Mouse (Mus musculus) embryonic fibroblast, embryonic 13.5 days (primary cell): ENCODE measurements at regions not wholly inside any gene's neighbourhood (a gene's known extent, or its start where the extent isn't known, plus 50 kb on each side); places are given as distances from the start of the nearest gene placed in this dataset.

Source experiments
- H3K27ac ChIP-seq: 2 replicates; pipeline ENCODE4 v1.5.1; 2012; ENCODE audit warnings: low read length, control low read depth, inconsistent platforms; ENCODE audit not compliant: insufficient read depth
- H3K4me1 ChIP-seq: 2 replicates; pipeline ENCODE4 v1.6.1; 2011; ENCODE audit warnings: low read length; ENCODE audit not compliant: control insufficient read depth, insufficient read depth
- H3K4me3 ChIP-seq: 2 replicates; pipeline ENCODE4 v1.5.1; 2011; ENCODE audit warnings: mild to moderate bottlenecking, control low read depth, low read length; ENCODE audit not compliant: insufficient read depth
- CTCF ChIP-seq: IDR thresholded peaks from 2 replicates; pipeline ENCODE4 v1.5.1; 2011; ENCODE audit warnings: mild to moderate bottlenecking, control low read depth, low read length, moderate library complexity, borderline replicate concordance; ENCODE audit not compliant: insufficient read depth
- POLR2A ChIP-seq: IDR thresholded peaks from 2 replicates; pipeline ENCODE4 v1.6.1; 2011; ENCODE audit warnings: low read depth, mild to moderate bottlenecking, control low read depth, low read length, moderate library complexity

DNA sequence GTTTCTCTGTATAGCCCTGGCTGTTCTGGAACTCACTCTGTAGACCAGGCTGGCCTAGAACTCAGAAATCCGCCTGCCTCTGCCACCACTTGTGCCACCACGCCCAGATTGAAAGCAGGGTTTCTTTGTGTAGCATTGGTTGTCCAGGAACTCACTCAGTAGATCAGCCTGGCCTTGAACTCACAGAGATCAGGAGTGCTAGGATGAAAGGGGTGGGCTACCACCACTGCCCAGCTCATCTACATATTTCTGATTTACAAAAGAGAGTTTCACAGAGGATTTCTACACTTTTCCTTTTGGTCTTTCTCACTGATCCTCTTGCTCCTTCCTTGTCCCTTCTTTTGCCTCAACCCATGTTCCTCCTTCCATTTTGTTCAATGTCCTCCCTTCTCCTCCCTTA, 53.1 kb upstream of the Lbx1 start:
- Histone ChIP-seq H3K4me1 (no peaks in the 10 kb centered on the region), H3K4me3 (no peak overlapping the region), H3K27ac (no peak overlapping the region)
- no peak for TF ChIP-seq POLR2A
- TF ChIP-seq CTCF = no peak

DNA sequence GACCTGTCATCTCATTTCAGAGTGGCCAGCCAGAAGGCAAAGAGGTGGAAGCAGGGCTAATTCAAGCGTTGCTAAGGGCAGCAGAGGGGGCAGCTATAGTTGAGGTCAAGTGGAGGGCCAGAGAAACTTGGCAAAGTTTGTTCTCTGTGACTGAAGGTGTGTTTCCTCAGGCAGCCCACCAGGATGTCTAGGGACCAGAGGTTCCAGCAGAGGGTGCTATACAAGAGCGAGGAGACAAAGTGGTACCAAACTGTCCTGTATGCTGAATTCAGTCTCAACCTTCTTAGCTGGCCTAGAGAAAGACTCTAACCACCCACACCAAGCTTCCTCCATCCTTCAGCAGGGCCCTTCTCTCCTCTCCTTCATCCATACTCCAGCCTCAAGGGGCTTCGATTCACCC, 62.2 kb upstream of the Lbx1 start:
- no peak overlapping the region for H3K4me3 ChIP-seq
- peaks cover 4% of the 10 kb centered on the region; the same call in 1 of the 2 replicates for H3K4me1 ChIP-seq
- TF ChIP-seq CTCF (peak; percentile 27; the same call in 1 of the 2 replicates), POLR2A (no peak)
- no peak overlapping the region for H3K27ac ChIP-seq

DNA sequence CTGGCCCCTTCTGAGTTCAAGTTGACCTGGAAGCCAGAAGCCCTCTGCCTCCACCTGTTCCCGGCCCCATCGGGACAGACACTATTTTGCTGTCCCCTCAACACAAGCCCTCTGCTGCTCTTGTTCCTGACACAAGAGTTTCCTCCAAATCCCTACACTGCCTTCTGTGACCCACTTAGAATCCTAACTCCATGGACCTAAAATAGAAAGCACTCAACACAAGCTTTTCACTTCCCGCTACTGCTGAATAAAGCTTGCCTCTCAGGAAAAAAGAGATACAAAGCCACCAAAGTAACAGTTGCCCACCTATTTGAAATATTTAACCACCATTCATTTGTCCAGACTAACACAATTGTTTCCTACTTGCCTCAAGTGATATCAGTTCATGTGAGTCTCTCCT, 63.7 kb upstream of the Lbx1 start:
- Histone ChIP-seq H3K4me3 (no peak overlapping the region), H3K4me1 (peaks cover 4% of the 10 kb centered on the region; the same call in 1 of the 2 replicates), H3K27ac (no peak overlapping the region)
- no peak for TF ChIP-seq CTCF

DNA sequence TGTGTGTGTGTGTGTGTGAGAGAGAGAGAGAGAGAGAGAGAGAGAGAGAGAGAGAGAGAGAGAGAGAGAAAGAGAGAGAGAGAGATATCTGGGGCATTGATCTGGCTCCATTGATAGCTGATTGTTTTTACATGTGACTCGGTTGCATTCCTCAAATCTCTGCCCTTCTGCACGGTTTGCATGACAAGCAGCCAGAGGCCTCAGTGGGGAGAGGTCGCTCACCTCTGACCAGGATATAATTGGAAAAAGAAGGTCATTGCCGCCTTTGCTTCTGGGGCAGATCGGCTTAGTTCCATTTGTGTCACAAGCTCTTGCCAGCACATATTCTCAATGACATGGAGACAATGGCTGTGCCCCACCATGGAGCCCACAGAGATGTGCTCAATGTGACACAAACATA, 63.8 kb upstream of the Btrc start:
- no peak overlapping the region for H3K4me3 ChIP-seq
- TF ChIP-seq CTCF (no peak), POLR2A (no peak)
- H3K27ac ChIP-seq = no peak overlapping the region
- peaks cover 4% of the 10 kb centered on the region; the same call in 1 of the 2 replicates for H3K4me1 ChIP-seq

DNA sequence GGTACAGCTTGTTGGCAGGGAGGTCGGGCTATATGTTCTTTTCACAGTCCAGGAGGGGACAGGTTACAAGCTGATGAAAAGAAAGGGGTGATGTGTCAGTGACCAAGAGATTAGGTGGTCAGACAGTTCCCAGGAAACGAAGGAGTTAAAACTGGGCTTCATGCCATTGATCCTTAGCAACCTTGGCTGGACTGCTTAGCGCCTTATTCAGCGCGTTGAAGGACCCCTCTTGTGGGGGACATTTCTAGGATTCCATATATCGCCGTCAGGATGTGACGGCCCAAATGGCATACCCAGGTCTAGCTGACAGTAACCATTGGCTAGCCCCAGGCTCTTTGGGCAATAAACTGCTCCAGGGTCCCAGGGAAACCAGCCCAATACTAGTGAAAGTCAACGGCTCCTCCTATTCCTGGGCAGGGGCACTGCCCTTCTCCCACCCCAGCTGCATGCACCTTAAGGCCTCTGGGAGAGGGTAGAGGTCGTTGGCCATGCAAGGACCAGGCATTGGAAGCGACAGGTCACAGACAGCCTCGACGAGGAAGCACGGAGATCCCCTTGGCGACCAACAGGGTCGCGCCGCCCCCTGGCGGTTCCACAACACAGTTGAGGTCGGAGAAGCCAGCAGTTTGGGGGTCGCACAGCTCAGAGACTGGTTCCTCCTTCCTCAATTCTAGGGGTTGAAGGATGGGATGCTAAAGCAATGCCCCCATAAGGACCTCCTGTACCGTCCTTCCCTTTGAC, 62.7 kb upstream of the Btrc start:
- Histone ChIP-seq H3K4me1 (peaks cover 4% of the 10 kb centered on the region; the same call in 1 of the 2 replicates), H3K27ac (no peak overlapping the region), H3K4me3 (peak overlapping the region; percentile 25)
- TF ChIP-seq POLR2A = no peak
- TF ChIP-seq CTCF = peak; percentile 57; the same call in 1 of the 2 replicates

DNA sequence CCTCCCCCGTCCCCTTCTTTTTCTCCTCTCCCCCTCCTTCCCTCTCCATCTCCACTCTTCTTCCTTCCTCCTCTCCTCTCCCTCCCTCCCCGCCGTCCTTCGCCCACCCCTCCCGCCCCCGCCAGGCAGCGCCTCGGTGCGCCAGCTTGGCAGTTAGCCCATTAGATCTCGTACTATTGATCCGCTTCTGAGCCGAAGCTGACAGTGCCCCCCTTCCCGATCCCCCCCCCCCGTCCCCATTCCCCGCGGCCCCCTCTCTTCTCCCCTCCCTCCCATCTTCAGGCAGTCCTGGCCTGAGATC, 62.2 kb upstream of the Btrc start:
- no peak overlapping the region for H3K27ac ChIP-seq
- TF ChIP-seq POLR2A (no peak), CTCF (no peak)
- peak overlapping the region; percentile 54 for H3K4me3 ChIP-seq
- H3K4me1 ChIP-seq = peaks cover 4% of the 10 kb centered on the region; the same call in 1 of the 2 replicates

DNA sequence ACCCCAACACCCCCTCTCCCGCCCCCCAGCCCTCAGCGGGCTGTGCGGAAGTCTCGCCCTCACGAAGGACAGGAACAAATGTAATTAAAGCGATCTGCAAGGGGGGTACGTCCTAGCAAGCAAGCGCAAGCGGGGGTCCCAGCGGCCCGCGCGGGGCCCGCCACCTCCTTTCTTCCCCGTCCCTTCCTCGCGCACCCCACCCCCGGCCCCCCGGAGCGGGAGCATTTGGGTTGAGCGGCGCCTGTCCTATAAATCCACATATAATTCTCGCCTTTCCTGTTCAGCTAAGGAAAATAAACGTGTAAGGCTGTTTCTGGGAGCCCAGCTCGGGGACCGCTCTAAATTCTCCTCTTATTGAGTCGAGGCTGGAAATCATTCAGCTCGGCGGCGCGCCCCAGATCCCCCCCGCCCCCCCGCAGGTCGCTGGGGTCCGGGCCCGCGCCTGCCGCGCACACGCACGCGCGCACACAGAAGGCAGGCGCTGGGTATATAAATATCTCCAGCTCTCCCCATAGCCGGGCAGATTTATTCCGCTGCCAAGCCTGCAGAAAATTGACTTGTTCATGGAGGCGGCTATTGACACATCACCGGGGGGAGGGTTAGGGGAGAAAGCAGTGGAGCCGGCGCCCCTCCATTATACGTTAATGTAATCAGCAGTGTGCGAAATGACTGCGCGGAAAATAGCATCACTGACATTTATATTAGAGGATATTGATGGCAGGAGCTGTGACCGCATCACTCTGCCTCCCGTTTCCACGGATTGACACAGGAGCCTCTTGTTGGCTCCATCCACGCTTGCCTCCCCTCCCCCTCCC, 61.6 kb upstream of the Btrc start:
- Histone ChIP-seq H3K4me1 (peaks cover 4% of the 10 kb centered on the region; the same call in 1 of the 2 replicates), H3K4me3 (peak overlapping the region; percentile 54), H3K27ac (no peak overlapping the region)
- TF ChIP-seq POLR2A (no peak), CTCF (no peak)

DNA sequence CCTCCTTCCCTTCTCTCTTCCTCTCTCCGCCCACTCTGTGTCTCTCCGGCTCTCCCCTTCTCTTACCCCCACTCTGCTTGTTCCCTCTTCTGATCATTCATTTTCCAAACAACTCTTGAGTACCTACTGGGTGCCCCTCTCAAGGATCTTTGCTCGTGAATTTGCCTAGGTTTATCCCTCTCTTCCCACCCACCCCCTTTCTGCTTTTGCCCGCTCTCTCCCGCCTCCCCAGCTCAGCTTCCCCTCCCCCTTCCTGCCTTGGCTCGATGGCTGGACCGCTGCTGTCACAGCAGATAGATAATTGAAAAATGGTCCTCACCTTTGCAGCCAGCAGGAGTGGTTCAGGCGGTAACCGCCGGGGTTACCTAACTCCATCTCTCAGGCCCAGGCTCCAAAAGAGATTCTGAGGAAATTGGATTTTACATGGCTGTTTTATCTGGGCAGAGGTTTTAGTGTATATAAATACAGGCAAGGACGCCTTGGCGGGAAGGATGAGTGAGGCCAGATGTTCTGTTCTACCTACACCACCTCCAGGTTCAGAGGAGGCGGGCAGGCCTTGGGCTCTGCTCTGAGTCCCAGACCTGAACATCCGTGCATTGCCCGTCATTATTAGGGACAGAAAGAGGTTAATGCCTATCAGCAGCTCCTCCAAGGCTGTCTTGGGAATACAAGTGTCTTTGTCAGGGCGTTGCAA, 60.8 kb upstream of the Btrc start:
- H3K4me3 ChIP-seq = peak overlapping the region; percentile 54; the same call in 1 of the 2 replicates
- peaks cover 4% of the 10 kb centered on the region; the same call in 1 of the 2 replicates for H3K4me1 ChIP-seq
- TF ChIP-seq POLR2A (no peak), CTCF (no peak)
- no peak overlapping the region for H3K27ac ChIP-seq

DNA sequence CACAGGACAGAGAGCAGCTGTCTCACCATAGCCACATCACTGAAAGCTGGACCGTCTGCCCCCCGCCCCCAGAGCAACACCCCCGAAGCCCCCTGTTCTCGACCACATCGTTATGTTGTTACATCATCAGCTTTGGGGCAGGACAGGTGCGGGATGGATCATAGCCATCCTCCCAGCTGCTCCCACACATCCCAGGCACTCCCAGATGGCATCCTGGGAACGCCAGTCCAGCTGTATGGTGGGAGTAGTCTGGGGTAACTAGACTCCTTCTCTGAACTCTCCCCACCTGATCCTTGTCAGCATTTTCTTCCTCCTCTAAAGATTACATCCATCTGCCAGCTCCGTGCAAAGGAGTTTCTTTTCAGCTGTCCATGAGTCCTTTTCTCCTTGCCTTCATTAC, 59.0 kb upstream of the Btrc start:
- no peak for TF ChIP-seq POLR2A
- TF ChIP-seq CTCF = no peak
- peaks cover 4% of the 10 kb centered on the region; the same call in 1 of the 2 replicates for H3K4me1 ChIP-seq
- H3K27ac ChIP-seq = no peak overlapping the region
- H3K4me3 ChIP-seq = no peak overlapping the region
